Mouse (Mus musculus): ENCODE results near the gene Myh13. TPM values are rescaled to one million over a fixed set of nuclear protein-coding genes. Genes with fewer than 3 reads are reported as not detected.

Gene Myh13
- polyA plus RNA-seq, 1 experiment, result 0.27 TPM

DNA sequence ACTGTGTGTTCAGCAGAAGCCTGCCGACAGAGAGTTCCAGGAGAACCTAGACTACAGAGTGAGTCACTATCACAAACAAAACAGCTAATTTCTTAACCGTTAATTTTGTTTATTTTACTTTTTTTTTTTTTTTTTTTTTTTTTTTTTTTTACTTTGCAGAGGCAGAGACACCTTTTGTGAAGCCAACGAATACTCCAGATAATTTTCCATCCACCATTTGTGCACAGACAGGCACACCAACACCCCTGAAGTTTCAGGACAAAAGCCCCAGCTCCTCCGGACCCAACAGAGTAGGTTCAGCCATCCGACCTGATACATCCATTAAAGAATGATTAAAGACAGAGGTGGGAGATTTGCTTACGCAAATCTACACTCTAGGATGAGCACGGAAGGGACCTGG lies 63.2 kb downstream of the Myh13 start:
- TF ChIP-seq CTCF (IDR thresholded peaks at IDR 0.05; ENCODE audit: extremely low read depth, insufficient read depth, low read length) (no peak), POLR2A (IDR thresholded peaks at IDR 0.05; ENCODE audit: extremely low read depth, insufficient read depth, low read length) (no peak)
- Histone ChIP-seq H3K4me1 (ENCODE audit: control insufficient read depth, insufficient read depth, low read length) (no peaks in the 10 kb centered on the region), H3K4me3 (ENCODE audit: insufficient read depth, low read length) (no peak overlapping the region), H3K27ac (ENCODE audit: insufficient read depth, low read length) (no peak overlapping the region)

DNA sequence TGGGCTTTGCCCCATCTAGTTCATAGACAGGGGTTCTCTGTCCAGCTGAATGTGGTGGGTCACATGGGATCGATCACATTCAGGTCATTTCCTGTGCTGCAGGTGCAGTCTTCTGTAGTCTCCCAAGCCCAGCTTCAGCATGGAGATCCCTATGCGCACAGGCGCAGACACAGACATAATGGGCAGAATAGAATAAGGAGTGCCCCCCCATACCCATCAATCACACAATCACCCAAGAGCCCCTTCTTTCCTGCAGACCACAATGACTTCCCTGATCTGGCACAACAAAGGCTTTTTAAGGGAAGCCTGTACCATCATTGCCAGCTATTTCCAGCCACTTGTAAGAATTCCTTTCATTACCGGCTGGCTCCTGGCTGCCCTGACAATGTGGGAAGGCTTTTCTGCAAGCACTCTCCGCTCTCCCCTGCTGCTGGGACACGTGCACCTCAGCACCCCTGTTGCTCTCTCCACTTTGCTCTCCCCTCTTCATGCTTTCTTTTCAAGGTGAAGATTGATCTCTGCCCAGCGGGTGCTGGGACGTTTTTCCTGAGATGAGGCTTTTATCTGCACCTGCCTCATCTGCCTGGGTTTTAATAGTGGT lies 65.5 kb downstream of the Myh13 start:
- Histone ChIP-seq H3K4me3 (ENCODE audit: insufficient read depth, low read length) (no peak overlapping the region), H3K4me1 (ENCODE audit: control insufficient read depth, insufficient read depth, low read length) (no peaks in the 10 kb centered on the region), H3K27ac (ENCODE audit: insufficient read depth, low read length) (no peak overlapping the region)
- no peak for TF ChIP-seq POLR2A (IDR thresholded peaks at IDR 0.05; ENCODE audit: extremely low read depth, insufficient read depth, low read length)
- no peak for TF ChIP-seq CTCF (IDR thresholded peaks at IDR 0.05; ENCODE audit: extremely low read depth, insufficient read depth, low read length)

DNA sequence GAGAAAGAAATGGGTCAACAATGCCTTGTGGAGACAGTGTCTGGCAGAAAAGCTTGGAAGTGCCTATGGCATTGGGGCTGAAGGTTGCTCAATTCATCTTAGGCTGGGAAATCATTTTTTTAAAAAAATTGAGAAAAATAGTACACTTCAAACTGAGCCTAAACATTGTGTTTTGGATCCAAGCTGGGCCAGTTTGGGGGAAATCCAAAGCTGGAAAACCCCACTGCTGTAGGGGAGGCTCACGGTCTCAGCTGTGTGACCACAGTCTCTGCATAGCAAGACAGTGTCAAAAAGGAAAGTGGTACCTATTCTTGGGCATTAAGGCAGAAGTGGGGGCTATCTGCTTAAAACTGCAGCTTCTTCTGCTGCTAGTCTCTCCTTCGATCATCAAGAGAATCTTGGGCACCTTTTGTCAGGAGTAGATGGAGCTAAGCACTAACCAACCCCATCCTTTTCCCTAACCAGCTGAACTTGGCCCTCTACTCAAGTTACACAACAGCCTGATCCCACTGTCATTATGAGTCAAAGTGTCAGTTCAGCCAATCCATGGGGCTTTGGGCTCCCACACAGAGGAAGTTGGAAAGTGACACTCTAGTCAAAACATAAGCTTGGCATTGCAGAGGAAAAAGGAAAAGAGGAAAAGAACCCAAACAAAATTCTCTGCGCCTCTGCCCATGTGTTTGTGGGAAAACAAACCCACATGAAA lies 69.4 kb downstream of the Myh13 start:
- Histone ChIP-seq H3K4me3 (ENCODE audit: insufficient read depth, low read length) (no peak overlapping the region), H3K27ac (ENCODE audit: insufficient read depth, low read length) (no peak overlapping the region), H3K4me1 (ENCODE audit: control insufficient read depth, insufficient read depth, low read length) (no peaks in the 10 kb centered on the region)
- no peak for TF ChIP-seq CTCF (IDR thresholded peaks at IDR 0.05; ENCODE audit: extremely low read depth, insufficient read depth, low read length)
- no peak for TF ChIP-seq POLR2A (IDR thresholded peaks at IDR 0.05; ENCODE audit: extremely low read depth, insufficient read depth, low read length)

GRCm38 (mm10) chr11:67392369-67392768 lies 70.9 kb downstream of the Myh13 start:
- no peak for TF ChIP-seq CTCF (IDR thresholded peaks at IDR 0.05; ENCODE audit: extremely low read depth, insufficient read depth, low read length)

DNA sequence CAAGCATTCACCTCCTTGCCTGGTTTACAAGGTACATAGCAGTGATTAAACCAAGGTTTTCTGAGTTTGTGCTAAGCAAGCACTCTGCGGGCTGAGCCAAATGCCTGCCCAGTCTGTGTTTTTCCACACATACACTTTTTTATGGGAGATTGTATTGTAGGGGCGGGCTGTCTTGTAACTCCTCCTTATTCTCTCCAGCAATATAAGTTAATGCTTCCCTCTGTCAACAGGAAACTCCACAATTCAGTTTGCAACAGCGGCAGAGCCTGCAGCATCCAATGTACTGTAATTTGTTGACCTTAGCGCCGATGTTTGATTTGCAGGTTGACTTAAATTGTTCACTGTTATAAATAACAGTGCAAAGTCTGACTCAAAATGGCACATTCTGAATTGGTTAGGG lies 79.5 kb downstream of the Myh13 start:
- TF ChIP-seq POLR2A (IDR thresholded peaks at IDR 0.05; ENCODE audit: extremely low read depth, insufficient read depth, low read length) (no peak), CTCF (IDR thresholded peaks at IDR 0.05; ENCODE audit: extremely low read depth, insufficient read depth, low read length) (no peak)
- Histone ChIP-seq H3K27ac (ENCODE audit: insufficient read depth, low read length) (no peak overlapping the region), H3K4me3 (ENCODE audit: insufficient read depth, low read length) (no peak overlapping the region)

More at GRCm38 (mm10) chr11:67392369-67392768, 70.9 kb downstream of the Myh13 start:
- Histone ChIP-seq H3K27ac (ENCODE audit: insufficient read depth, low read length) (no peak overlapping the region), H3K4me3 (ENCODE audit: insufficient read depth, low read length) (no peak overlapping the region), H3K4me1 (ENCODE audit: control insufficient read depth, insufficient read depth, low read length) (no peaks in the 10 kb centered on the region)

GRCm38 (mm10) chr11:67414346-67414940 lies 93.0 kb downstream of the Myh13 start:
- TF ChIP-seq CTCF (IDR thresholded peaks at IDR 0.05; ENCODE audit: extremely low read depth, insufficient read depth, low read length), result no peak
- no peak overlapping the region for H3K27ac ChIP-seq (ENCODE audit: insufficient read depth, low read length)
- no peak overlapping the region for H3K4me3 ChIP-seq (ENCODE audit: insufficient read depth, low read length)
- H3K4me1 ChIP-seq (ENCODE audit: control insufficient read depth, insufficient read depth, low read length), result no peaks in the 10 kb centered on the region

More for the DNA sequence above, 79.5 kb downstream of the Myh13 start:
- H3K4me1 ChIP-seq (ENCODE audit: control insufficient read depth, insufficient read depth, low read length), result no peaks in the 10 kb centered on the region

Other genes starting within 250 kb of the Myh13 start
- gene Myh3, start 243.4 kb upstream of the Myh13 start, polyA plus RNA-seq (2012; rRNA removed), result 1.4 and 2.0 TPM in 2 replicates
- gene Myh2, start 150.6 kb upstream of the Myh13 start, polyA plus RNA-seq (2012; rRNA removed), result 0.44 and 0.47 TPM in 2 replicates
- gene Myh1, start 121.6 kb upstream of the Myh13 start, polyA plus RNA-seq (2012; rRNA removed), result 0.23 and 0.32 TPM in 2 replicates
- gene Myh4, start 83.6 kb upstream of the Myh13 start, polyA plus RNA-seq (2012; rRNA removed), result 0.15 and 0.21 TPM in 2 replicates
- gene Myh8, start 44.5 kb upstream of the Myh13 start, polyA plus RNA-seq (2012; rRNA removed), result 0.06 and 0.17 TPM in 2 replicates
- gene Gas7, start 133.8 kb downstream of the Myh13 start, polyA plus RNA-seq (2012; rRNA removed), result 235 and 239 TPM in 2 replicates